Mouse (Mus musculus) layer of hippocampus, adult 9-11 months (tissue): Measurements from ENCODE around the gene Gjc1.

ENCODE experiments used
- DNase-seq: peaks from one replicate; pipeline ENCODE4 v3.0.0; 2022

The Gjc1 gene

GRCm38 (mm10) chr11:102819021-102819782 is at the start of gene Gjc1:
Gene Gjc1, minus strand, starts transcription at chr11:102819700.
- DNase-seq = no peak

DNA sequence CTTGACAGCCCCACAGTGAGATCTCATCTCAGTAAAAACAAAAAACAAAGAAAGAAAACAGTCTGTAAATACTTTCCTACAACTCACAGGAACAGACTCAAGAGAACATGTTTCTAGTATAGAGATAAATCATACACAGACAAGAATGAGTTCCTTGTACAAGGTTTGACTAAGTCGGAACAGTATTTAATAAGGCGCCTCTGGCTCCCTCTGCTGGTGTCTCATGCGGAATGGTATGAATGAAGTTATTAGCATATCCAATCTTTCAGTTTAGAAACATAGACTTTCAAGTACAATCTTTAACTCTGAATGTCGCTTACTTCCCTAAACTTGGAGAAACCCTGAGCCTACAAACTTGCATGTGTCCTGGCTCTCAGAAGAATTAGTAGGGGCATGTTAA is 44.8 kb upstream of the Gjc1 start:
- DNase-seq = peak; percentile 45

DNA sequence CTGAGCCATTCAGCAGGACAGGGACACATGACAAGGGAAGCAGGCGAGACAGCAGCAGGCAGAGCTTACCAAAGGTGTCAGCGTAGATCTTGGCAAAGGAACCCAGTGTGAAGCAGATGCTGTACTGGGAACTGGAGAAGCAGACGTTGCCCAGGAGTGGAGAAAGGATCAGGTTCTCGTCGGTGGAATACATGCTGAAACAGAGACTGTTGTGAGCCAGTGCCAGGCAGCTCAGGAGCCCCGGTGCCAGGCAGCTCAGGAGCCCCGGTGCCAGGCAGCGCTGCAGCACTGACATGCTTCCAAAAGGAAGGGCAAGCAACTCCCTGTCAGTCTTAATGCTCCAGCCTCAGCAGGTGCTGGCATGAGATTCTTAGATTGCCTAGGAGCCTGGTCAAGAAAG is 40.4 kb upstream of the Gjc1 start:
- peak; percentile 48 for DNase-seq

DNA sequence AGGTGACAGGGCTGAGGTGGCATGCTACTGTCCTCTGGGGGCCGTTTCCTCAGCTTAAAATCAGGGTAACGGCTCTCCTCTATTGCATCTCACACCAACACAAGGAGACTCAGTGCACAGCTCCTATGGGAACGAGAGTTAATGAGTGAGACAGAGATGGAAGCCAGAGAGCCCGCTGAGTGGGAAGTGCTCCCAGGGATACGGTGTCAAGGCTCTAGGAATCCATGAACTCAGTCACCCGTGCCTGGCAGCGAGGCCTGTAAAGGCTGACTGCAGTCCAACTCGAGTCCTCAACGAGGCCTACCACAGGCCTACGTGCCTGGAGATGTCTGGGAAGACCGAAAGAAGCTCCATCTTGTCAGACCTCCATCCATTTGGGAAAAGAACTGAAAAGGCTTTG is 39.5 kb upstream of the Gjc1 start:
- DNase-seq = peak; percentile 22

DNA sequence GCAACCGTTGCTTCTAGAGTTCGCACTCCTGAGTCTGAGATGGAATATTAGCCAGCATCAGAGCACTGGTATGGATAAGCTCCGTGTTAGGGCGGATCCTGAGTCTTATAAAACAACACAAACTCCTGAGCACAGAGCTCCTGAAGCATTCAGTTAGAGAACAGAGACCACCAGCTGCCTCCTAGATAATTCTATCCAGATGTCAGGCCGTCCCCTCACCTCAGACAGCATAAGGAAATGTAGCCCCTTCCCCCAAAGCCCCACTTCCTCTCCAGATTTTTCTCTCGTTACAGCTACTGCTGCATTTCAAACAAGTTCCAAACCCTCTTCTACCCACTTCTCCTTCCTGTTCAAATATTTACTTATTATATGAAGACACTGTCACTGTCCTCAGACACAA is 36.4 kb upstream of the Gjc1 start:
- DNase-seq = no peak

DNA sequence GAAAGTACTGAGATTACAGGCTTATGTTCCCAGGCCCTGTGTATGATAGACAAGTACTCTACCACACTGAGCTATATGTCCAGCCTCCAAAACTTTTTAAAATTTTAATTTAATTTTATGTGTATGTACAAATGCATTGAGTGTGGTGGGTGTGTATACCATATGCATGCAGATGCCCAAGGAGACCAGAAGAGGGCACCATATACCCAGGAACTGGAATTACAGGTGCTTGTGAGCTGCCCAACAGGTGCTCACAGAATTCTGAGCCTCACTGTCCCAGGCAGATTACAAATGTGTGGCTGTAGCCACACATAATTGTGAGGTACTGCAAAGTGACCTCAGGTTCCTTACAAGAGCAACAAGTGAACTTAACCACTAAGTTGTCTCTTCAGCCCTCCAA is 34.3 kb upstream of the Gjc1 start:
- DNase-seq = no peak

DNA sequence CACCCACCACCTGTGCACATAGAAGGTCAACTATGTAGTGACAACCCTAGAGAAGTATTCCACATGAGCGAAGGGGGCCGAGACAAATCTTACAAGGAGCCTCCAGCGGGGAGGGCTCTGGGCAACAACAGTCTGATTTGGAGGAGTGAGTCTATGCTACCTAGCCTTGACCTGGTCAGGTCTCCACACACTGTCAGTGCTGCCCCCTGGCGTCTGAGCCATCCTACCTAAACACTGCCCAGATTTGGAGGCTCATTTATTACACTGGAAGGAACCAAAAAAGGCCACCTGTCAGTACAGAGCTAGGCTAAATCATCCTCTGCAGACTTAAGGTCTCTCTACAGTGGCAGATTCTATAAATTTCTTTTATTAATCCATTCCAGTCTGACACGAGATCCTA is 32.4 kb upstream of the Gjc1 start:
- DNase-seq = no peak

- DNase-seq = no peak
Measured at GRCm38 (mm10) chr11:102845926-102846325, 26.4 kb upstream of the Gjc1 start.

- DNase-seq = no peak
Measured at GRCm38 (mm10) chr11:102838616-102839150, 19.2 kb upstream of the Gjc1 start.

GRCm38 (mm10) chr11:102838126-102838525 is 18.6 kb upstream of the Gjc1 start:
- no peak for DNase-seq

GRCm38 (mm10) chr11:102837385-102837784 is 17.9 kb upstream of the Gjc1 start:
- no peak for DNase-seq

DNA sequence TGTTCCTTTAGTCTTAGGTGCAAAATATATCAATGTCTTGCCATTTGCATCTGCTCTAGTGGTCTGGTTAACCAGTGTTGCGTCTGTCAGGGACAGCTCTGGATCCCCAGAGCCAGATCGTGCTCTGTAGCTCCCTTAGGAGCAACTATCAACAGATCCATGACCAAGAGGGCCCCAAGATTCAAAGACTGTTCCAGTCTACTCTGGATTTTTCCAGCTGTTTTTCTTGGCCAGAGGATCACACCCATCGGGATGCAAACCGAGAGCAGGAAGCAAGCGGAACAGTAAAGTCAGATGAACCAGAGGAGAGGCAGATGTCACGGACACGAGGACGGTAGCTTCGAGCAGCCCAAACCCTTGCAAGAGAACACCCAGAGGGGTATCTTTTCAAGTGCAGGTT is 16.6 kb upstream of the Gjc1 start:
- no peak for DNase-seq

- DNase-seq = no peak
Measured at GRCm38 (mm10) chr11:102835549-102835948, 16.0 kb upstream of the Gjc1 start, which contains the start of gene Higd1b. Gene Higd1b, plus strand, starts transcription at chr11:102835849.

DNA sequence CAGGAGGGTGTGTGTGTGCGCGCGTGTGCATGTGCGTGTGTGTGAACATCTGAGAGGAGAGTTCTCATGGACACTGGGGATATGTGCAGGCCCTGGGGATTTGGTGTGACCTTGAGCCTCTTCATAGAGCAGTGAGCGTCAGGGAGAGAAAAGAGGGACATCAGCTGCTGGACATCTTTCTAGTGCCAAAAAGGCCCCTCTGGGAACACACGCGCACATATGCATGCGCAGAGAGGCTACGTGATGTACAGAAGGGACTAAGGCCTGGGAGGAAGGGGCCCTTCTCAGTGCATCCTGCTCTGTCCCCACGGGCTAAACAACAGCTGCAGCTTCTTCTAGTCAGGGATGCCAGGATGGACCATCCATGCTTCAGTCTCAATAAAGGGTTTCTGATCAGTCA is 14.7 kb upstream of the Gjc1 start:
- DNase-seq = no peak

- DNase-seq = no peak
Measured at GRCm38 (mm10) chr11:102832700-102833297, 13.3 kb upstream of the Gjc1 start.

- no peak for DNase-seq
Measured at GRCm38 (mm10) chr11:102830276-102830675, 10.8 kb upstream of the Gjc1 start.

- DNase-seq = no peak
Measured at GRCm38 (mm10) chr11:102827097-102827496, 7.6 kb upstream of the Gjc1 start.

DNA sequence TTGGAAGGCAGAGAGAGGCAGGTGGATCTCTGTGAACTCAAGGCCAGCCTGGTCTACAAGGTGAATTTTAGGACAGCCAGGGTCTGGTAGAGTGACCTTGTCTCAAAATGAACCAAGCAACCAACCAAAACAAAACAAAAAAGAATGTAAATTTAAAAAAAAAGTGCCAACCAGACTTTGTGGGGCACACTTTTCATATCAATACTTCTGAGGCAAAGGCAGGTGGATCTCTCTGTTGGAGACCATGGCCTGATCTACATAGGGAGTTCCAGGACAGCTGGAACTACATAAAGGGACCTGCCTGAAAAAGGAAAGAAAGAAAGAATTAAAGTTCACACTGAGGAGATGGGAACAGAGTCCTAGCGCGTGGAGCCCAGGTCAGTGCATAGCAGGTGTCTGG is 7.0 kb upstream of the Gjc1 start:
- no peak for DNase-seq

DNA sequence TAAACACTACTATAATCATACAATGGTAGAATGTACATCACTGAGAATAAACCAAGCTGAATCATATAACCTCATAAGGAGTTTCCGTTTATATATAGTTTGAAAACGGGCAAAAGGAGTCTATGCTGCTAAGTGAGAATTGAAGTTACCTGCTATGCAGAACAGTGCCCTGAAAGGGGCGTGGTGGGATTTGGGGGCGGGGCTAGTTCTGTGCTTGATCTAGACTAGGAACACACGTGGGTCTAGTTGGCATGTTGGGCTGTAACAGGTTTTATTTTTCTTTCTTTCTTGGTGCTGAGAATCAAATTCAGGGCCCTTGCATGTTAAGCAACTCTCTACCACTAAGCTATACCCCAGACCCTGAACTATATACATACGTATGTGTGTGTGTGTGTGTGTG is 1.7 kb upstream of the Gjc1 start:
- DNase-seq = no peak

DNA sequence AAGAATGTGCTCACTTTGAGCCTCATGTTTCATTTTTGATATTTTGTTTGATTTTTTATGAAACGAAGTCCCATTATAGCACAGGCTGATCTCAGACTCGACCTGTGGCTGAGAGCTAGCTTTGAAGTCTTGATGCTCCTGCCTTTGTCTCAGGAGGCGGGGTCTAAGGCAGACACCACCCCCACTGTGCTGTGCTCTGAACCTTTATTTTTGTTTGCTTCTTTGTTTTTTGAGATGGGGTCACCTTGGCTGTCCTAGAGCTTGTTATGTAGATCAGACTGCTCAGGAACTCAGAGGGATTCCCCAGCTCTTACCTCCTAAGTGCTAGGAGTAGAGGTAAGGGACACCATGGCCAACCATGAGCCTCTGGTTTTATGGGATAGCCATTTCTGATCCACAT is 932 bp upstream of the Gjc1 start:
- DNase-seq = no peak

GRCm38 (mm10) chr11:102819783-102820385 is 384 bp upstream of the Gjc1 start:
- no peak for DNase-seq

- DNase-seq = no peak
Measured at GRCm38 (mm10) chr11:102818121-102819020, 1.1 kb downstream of the Gjc1 start.

- no peak for DNase-seq
Measured at GRCm38 (mm10) chr11:102814881-102815280, 4.6 kb downstream of the Gjc1 start.
